Mouse (Mus musculus): ENCODE results near the gene Fndc3b.

The Fndc3b gene

GRCm38 (mm10) chr3:27665338-27665737 lies 45.8 kb downstream of the Fndc3b start:
- no peak for DNase-seq (ENCODE audit: low read depth, low spot score)
- Histone ChIP-seq H3K36me3 (ENCODE audit: control insufficient read depth, insufficient read depth, low read length, poor library complexity, severe bottlenecking) (no peaks in the 10 kb centered on the region), H3K27me3 (ENCODE audit: control insufficient read depth, insufficient read depth, low read length, poor library complexity, severe bottlenecking) (no peaks in the 10 kb centered on the region)

- no peaks in the 10 kb centered on the region for H3K36me3 ChIP-seq (ENCODE audit: control insufficient read depth, insufficient read depth, low read length, poor library complexity, severe bottlenecking)
- H3K27me3 ChIP-seq (ENCODE audit: control insufficient read depth, insufficient read depth, low read length, poor library complexity, severe bottlenecking) = no peaks in the 10 kb centered on the region
- no peak for DNase-seq (ENCODE audit: low read depth, low spot score)
Observed at GRCm38 (mm10) chr3:27663221-27663620, 47.9 kb downstream of the Fndc3b start.

- H3K27me3 ChIP-seq (ENCODE audit: control insufficient read depth, insufficient read depth, low read length, poor library complexity, severe bottlenecking) = no peaks in the 10 kb centered on the region
- H3K36me3 ChIP-seq (ENCODE audit: control insufficient read depth, insufficient read depth, low read length, poor library complexity, severe bottlenecking) = no peaks in the 10 kb centered on the region
- no peak for DNase-seq (ENCODE audit: low read depth, low spot score)
Observed at GRCm38 (mm10) chr3:27658198-27658763, 52.8 kb downstream of the Fndc3b start.

GRCm38 (mm10) chr3:27656764-27657390 lies 54.2 kb downstream of the Fndc3b start:
- Histone ChIP-seq H3K36me3 (ENCODE audit: control insufficient read depth, insufficient read depth, low read length, poor library complexity, severe bottlenecking) (no peaks in the 10 kb centered on the region), H3K27me3 (ENCODE audit: control insufficient read depth, insufficient read depth, low read length, poor library complexity, severe bottlenecking) (no peaks in the 10 kb centered on the region)
- no peak for DNase-seq (ENCODE audit: low read depth, low spot score)

- Histone ChIP-seq H3K27me3 (ENCODE audit: control insufficient read depth, insufficient read depth, low read length, poor library complexity, severe bottlenecking) (no peaks in the 10 kb centered on the region), H3K36me3 (ENCODE audit: control insufficient read depth, insufficient read depth, low read length, poor library complexity, severe bottlenecking) (no peaks in the 10 kb centered on the region)
- no peak for DNase-seq (ENCODE audit: low read depth, low spot score)
Observed at GRCm38 (mm10) chr3:27655673-27656072, 55.4 kb downstream of the Fndc3b start.

GRCm38 (mm10) chr3:27655042-27655441 lies 56.1 kb downstream of the Fndc3b start:
- no peak for DNase-seq (ENCODE audit: low read depth, low spot score)
- no peaks in the 10 kb centered on the region for H3K27me3 ChIP-seq (ENCODE audit: control insufficient read depth, insufficient read depth, low read length, poor library complexity, severe bottlenecking)

GRCm38 (mm10) chr3:27652451-27653011 lies 58.6 kb downstream of the Fndc3b start:
- no peaks in the 10 kb centered on the region for H3K27me3 ChIP-seq (ENCODE audit: control insufficient read depth, insufficient read depth, low read length, poor library complexity, severe bottlenecking)
- DNase-seq (ENCODE audit: low read depth, low spot score) = no peak
- no peaks in the 10 kb centered on the region for H3K36me3 ChIP-seq (ENCODE audit: control insufficient read depth, insufficient read depth, low read length, poor library complexity, severe bottlenecking)

More at GRCm38 (mm10) chr3:27655042-27655441, 56.1 kb downstream of the Fndc3b start:
- no peaks in the 10 kb centered on the region for H3K36me3 ChIP-seq (ENCODE audit: control insufficient read depth, insufficient read depth, low read length, poor library complexity, severe bottlenecking)

GRCm38 (mm10) chr3:27651731-27652130 lies 59.4 kb downstream of the Fndc3b start:
- Histone ChIP-seq H3K27me3 (ENCODE audit: control insufficient read depth, insufficient read depth, low read length, poor library complexity, severe bottlenecking) (no peaks in the 10 kb centered on the region), H3K36me3 (ENCODE audit: control insufficient read depth, insufficient read depth, low read length, poor library complexity, severe bottlenecking) (no peaks in the 10 kb centered on the region)
- no peak for DNase-seq (ENCODE audit: low read depth, low spot score)

- Histone ChIP-seq H3K36me3 (ENCODE audit: control insufficient read depth, insufficient read depth, low read length, poor library complexity, severe bottlenecking) (no peaks in the 10 kb centered on the region), H3K27me3 (ENCODE audit: control insufficient read depth, insufficient read depth, low read length, poor library complexity, severe bottlenecking) (no peaks in the 10 kb centered on the region)
- DNase-seq (ENCODE audit: low read depth, low spot score) = peak; percentile 1
Observed at GRCm38 (mm10) chr3:27650083-27650482, 61.0 kb downstream of the Fndc3b start.

- Histone ChIP-seq H3K27me3 (ENCODE audit: control insufficient read depth, insufficient read depth, low read length, poor library complexity, severe bottlenecking) (no peaks in the 10 kb centered on the region), H3K36me3 (ENCODE audit: control insufficient read depth, insufficient read depth, low read length, poor library complexity, severe bottlenecking) (no peaks in the 10 kb centered on the region)
- no peak for DNase-seq (ENCODE audit: low read depth, low spot score)
Observed at GRCm38 (mm10) chr3:27649316-27649715, 61.8 kb downstream of the Fndc3b start.

GRCm38 (mm10) chr3:27642381-27642780 lies 68.7 kb downstream of the Fndc3b start:
- DNase-seq (ENCODE audit: low read depth, low spot score) = no peak
- no peaks in the 10 kb centered on the region for H3K36me3 ChIP-seq (ENCODE audit: control insufficient read depth, insufficient read depth, low read length, poor library complexity, severe bottlenecking)
- H3K27me3 ChIP-seq (ENCODE audit: control insufficient read depth, insufficient read depth, low read length, poor library complexity, severe bottlenecking) = no peaks in the 10 kb centered on the region

GRCm38 (mm10) chr3:27639701-27640100 lies 71.4 kb downstream of the Fndc3b start:
- no peaks in the 10 kb centered on the region for H3K27me3 ChIP-seq (ENCODE audit: control insufficient read depth, insufficient read depth, low read length, poor library complexity, severe bottlenecking)
- no peak for DNase-seq (ENCODE audit: low read depth, low spot score)
- H3K36me3 ChIP-seq (ENCODE audit: control insufficient read depth, insufficient read depth, low read length, poor library complexity, severe bottlenecking) = no peaks in the 10 kb centered on the region

GRCm38 (mm10) chr3:27637046-27637661 lies 74.0 kb downstream of the Fndc3b start:
- no peaks in the 10 kb centered on the region for H3K27me3 ChIP-seq (ENCODE audit: control insufficient read depth, insufficient read depth, low read length, poor library complexity, severe bottlenecking)
- DNase-seq (ENCODE audit: low read depth, low spot score) = no peak
- H3K36me3 ChIP-seq (ENCODE audit: control insufficient read depth, insufficient read depth, low read length, poor library complexity, severe bottlenecking) = no peaks in the 10 kb centered on the region

- Histone ChIP-seq H3K36me3 (ENCODE audit: control insufficient read depth, insufficient read depth, low read length, poor library complexity, severe bottlenecking) (no peaks in the 10 kb centered on the region), H3K27me3 (ENCODE audit: control insufficient read depth, insufficient read depth, low read length, poor library complexity, severe bottlenecking) (no peaks in the 10 kb centered on the region)
- DNase-seq (ENCODE audit: low read depth, low spot score) = no peak
Observed at GRCm38 (mm10) chr3:27635776-27636175, 75.3 kb downstream of the Fndc3b start.

- no peak for DNase-seq (ENCODE audit: low read depth, low spot score)
- no peaks in the 10 kb centered on the region for H3K27me3 ChIP-seq (ENCODE audit: control insufficient read depth, insufficient read depth, low read length, poor library complexity, severe bottlenecking)
- no peaks in the 10 kb centered on the region for H3K36me3 ChIP-seq (ENCODE audit: control insufficient read depth, insufficient read depth, low read length, poor library complexity, severe bottlenecking)
Observed at GRCm38 (mm10) chr3:27632880-27633279, 78.2 kb downstream of the Fndc3b start.
